Mouse (Mus musculus): ENCODE results near the gene Il17rd. TPM values are rescaled to one million over a fixed set of nuclear protein-coding genes. Genes with fewer than 3 reads are reported as not detected.

Il17rd gene
- polyA plus RNA-seq, 1 experiment from 2014 or later = 2.0 TPM

GRCm38 (mm10) chr14:27105731-27106457, 67.2 kb downstream of the Il17rd start:
- H3K4me2 ChIP-seq = no peak overlapping the region
- no peaks in the 10 kb centered on the region for H3K36me3 ChIP-seq
- H3K4me3 ChIP-seq = no peak overlapping the region
- H3K4me1 ChIP-seq (replicated peaks) = peaks cover 23% of the 10 kb centered on the region
- H3K27me3 ChIP-seq = no peaks in the 10 kb centered on the region
- no peaks in the 10 kb centered on the region for H3K9me3 ChIP-seq
- ATAC-seq (ENCODE audit: low read depth) = no peak
- WGBS = 51% methylated on average over 12 of the region's 12 CpGs
- 0 out of 2 replicates have a peak overlapping the region, but pooled peaks have one; percentile 18 for H3K27ac ChIP-seq (replicated peaks)
- H3K9ac ChIP-seq = no peak overlapping the region

GRCm38 (mm10) chr14:27108748-27109504, 70.2 kb downstream of the Il17rd start:
- H3K4me3 ChIP-seq = no peak overlapping the region
- H3K27ac ChIP-seq (replicated peaks) = no peak overlapping the region
- no peaks in the 10 kb centered on the region for H3K9me3 ChIP-seq

GRCm38 (mm10) chr14:27114362-27115274, 75.9 kb downstream of the Il17rd start, which contains the start of gene Arhgef3:
Arhgef3 (plus strand) TSS chr14:27114899.
- Histone ChIP-seq H3K27me3 (peaks cover 48% of the 10 kb centered on the region), H3K27ac (replicated peaks) (no peak within 1 kb of the TSS), H3K9me3 (no peaks in the 10 kb centered on the region), H3K4me3 (peak within 1 kb of the TSS; percentile 54), H3K4me1 (replicated peaks) (peaks cover 13% of the 10 kb centered on the region), H3K36me3 (no peaks in the 10 kb centered on the region), H3K9ac (peak within 1 kb of the TSS; percentile 63), H3K4me2 (peak within 1 kb of the TSS; percentile 99)
- 1% methylated on average over 57 of the region's 58 CpGs for WGBS
- ATAC-seq (ENCODE audit: low read depth) = peak; percentile 63; the same call in 1 of the 2 replicates

More at GRCm38 (mm10) chr14:27108748-27109504, 70.2 kb downstream of the Il17rd start:
- no peaks in the 10 kb centered on the region for H3K36me3 ChIP-seq
- H3K9ac ChIP-seq = no peak overlapping the region
- H3K27me3 ChIP-seq = peaks cover 12% of the 10 kb centered on the region
- ATAC-seq (ENCODE audit: low read depth) = no peak
- H3K4me2 ChIP-seq = no peak overlapping the region
- peaks cover 7% of the 10 kb centered on the region for H3K4me1 ChIP-seq (replicated peaks)
- 78% methylated on average over 6 of the region's 6 CpGs for WGBS

GRCm38 (mm10) chr14:27115275-27115660, 76.5 kb downstream of the Il17rd start:
- peaks cover 48% of the 10 kb centered on the region for H3K27me3 ChIP-seq
- no peak; the same call in 1 of the 2 replicates for ATAC-seq (ENCODE audit: low read depth)
- peak overlapping the region; percentile 63; the same call in 1 of the 2 replicates for H3K9ac ChIP-seq
- peak overlapping the region; percentile 99 for H3K4me2 ChIP-seq
- no peaks in the 10 kb centered on the region for H3K36me3 ChIP-seq
- peaks cover 13% of the 10 kb centered on the region for H3K4me1 ChIP-seq (replicated peaks)
- H3K9me3 ChIP-seq = no peaks in the 10 kb centered on the region
- H3K4me3 ChIP-seq = peak overlapping the region; percentile 54
- no peak overlapping the region for H3K27ac ChIP-seq (replicated peaks)
- WGBS = 14% methylated on average over 11 of the region's 11 CpGs

GRCm38 (mm10) chr14:27115991-27116390, 77.2 kb downstream of the Il17rd start:
- WGBS = 72% methylated on average over 6 of the region's 6 CpGs
- Histone ChIP-seq H3K27ac (replicated peaks) (no peak overlapping the region), H3K4me3 (no peak overlapping the region), H3K4me1 (replicated peaks) (peaks cover 13% of the 10 kb centered on the region), H3K36me3 (no peaks in the 10 kb centered on the region), H3K4me2 (no peak overlapping the region), H3K27me3 (peaks cover 48% of the 10 kb centered on the region), H3K9ac (no peak overlapping the region), H3K9me3 (no peaks in the 10 kb centered on the region)
- ATAC-seq (ENCODE audit: low read depth) = no peak

- H3K9ac ChIP-seq = no peak overlapping the region
- no peaks in the 10 kb centered on the region for H3K36me3 ChIP-seq
- H3K27me3 ChIP-seq = peaks cover 48% of the 10 kb centered on the region
- ATAC-seq (ENCODE audit: low read depth) = no peak
- H3K27ac ChIP-seq (replicated peaks) = no peak overlapping the region
- H3K4me1 ChIP-seq (replicated peaks) = peaks cover 13% of the 10 kb centered on the region
- no peak overlapping the region for H3K4me3 ChIP-seq
- no peaks in the 10 kb centered on the region for H3K9me3 ChIP-seq
- H3K4me2 ChIP-seq = no peak overlapping the region
- 89% methylated on average over 4 of the region's 4 CpGs for WGBS
These were observed 77.9 kb downstream of the Il17rd start for GRCm38 (mm10) chr14:27116577-27117165.

- Histone ChIP-seq H3K4me3 (no peak overlapping the region), H3K4me1 (replicated peaks) (peaks cover 13% of the 10 kb centered on the region), H3K27me3 (peaks cover 40% of the 10 kb centered on the region), H3K9ac (no peak overlapping the region), H3K27ac (replicated peaks) (no peak overlapping the region), H3K4me2 (no peak overlapping the region), H3K9me3 (no peaks in the 10 kb centered on the region), H3K36me3 (no peaks in the 10 kb centered on the region)
- no peak for ATAC-seq (ENCODE audit: low read depth)
- 77% methylated on average over 5 of the region's 5 CpGs for WGBS
These were observed 79.8 kb downstream of the Il17rd start for GRCm38 (mm10) chr14:27118546-27118945.

- no peak overlapping the region for H3K9ac ChIP-seq
- no peaks in the 10 kb centered on the region for H3K9me3 ChIP-seq
- no peak overlapping the region for H3K27ac ChIP-seq (replicated peaks)
These were observed 83.9 kb downstream of the Il17rd start for GRCm38 (mm10) chr14:27122646-27123045.

GRCm38 (mm10) chr14:27123543-27123942, 84.8 kb downstream of the Il17rd start:
- Histone ChIP-seq H3K9ac (no peak overlapping the region), H3K27me3 (no peaks in the 10 kb centered on the region), H3K4me3 (no peak overlapping the region), H3K27ac (replicated peaks) (no peak overlapping the region), H3K4me2 (no peak overlapping the region), H3K9me3 (no peaks in the 10 kb centered on the region), H3K4me1 (replicated peaks) (no peaks in the 10 kb centered on the region), H3K36me3 (no peaks in the 10 kb centered on the region)
- ATAC-seq (ENCODE audit: low read depth) = no peak
- WGBS = 62% methylated on average over 8 of the region's 8 CpGs

More at GRCm38 (mm10) chr14:27122646-27123045, 83.9 kb downstream of the Il17rd start:
- no peak overlapping the region for H3K4me3 ChIP-seq
- WGBS = 84% methylated on average over 3 of the region's 3 CpGs
- H3K4me2 ChIP-seq = no peak overlapping the region
- 0 out of 2 replicates have a peak, but pooled peaks cover 4% of the 10 kb centered on the region for H3K27me3 ChIP-seq
- no peaks in the 10 kb centered on the region for H3K36me3 ChIP-seq
- no peak for ATAC-seq (ENCODE audit: low read depth)
- H3K4me1 ChIP-seq (replicated peaks) = no peaks in the 10 kb centered on the region

- 91% methylated on average over 3 of the region's 3 CpGs for WGBS
- no peak for ATAC-seq (ENCODE audit: low read depth)
- no peaks in the 10 kb centered on the region for H3K9me3 ChIP-seq
These were observed 91.3 kb downstream of the Il17rd start for GRCm38 (mm10) chr14:27130031-27130430.

GRCm38 (mm10) chr14:27130676-27131075, 91.9 kb downstream of the Il17rd start:
- no peak overlapping the region for H3K4me2 ChIP-seq
- no peak overlapping the region for H3K9ac ChIP-seq
- H3K4me1 ChIP-seq (replicated peaks) = no peaks in the 10 kb centered on the region
- no peak overlapping the region for H3K4me3 ChIP-seq
- no peaks in the 10 kb centered on the region for H3K9me3 ChIP-seq
- H3K27me3 ChIP-seq = no peaks in the 10 kb centered on the region
- no peak for ATAC-seq (ENCODE audit: low read depth)
- H3K27ac ChIP-seq (replicated peaks) = no peak overlapping the region
- 85% methylated on average over 1 of the region's 1 CpGs for WGBS
- no peaks in the 10 kb centered on the region for H3K36me3 ChIP-seq

More at GRCm38 (mm10) chr14:27130031-27130430, 91.3 kb downstream of the Il17rd start:
- Histone ChIP-seq H3K4me1 (replicated peaks) (no peaks in the 10 kb centered on the region), H3K27ac (replicated peaks) (no peak overlapping the region), H3K27me3 (no peaks in the 10 kb centered on the region), H3K4me2 (no peak overlapping the region), H3K4me3 (no peak overlapping the region), H3K9ac (no peak overlapping the region), H3K36me3 (no peaks in the 10 kb centered on the region)
